Mouse (Mus musculus) CD4-positive, CD25-positive, alpha-beta regulatory T cell (primary cell): ENCODE data around the gene Wnt10b. TPM values are rescaled to one million over a fixed set of nuclear protein-coding genes. Genes with fewer than 3 reads are reported as not detected.

Experiments
- polyA plus RNA-seq: library from polyadenylated mRNA; unstranded; fragments of 100-300 nt; shearing (Covaris generic); gene quantifications from one replicate; pipeline ENCODE4 v1.2.1, GENCODE M21; 2017

The Wnt10b gene
- polyA plus RNA-seq, result 0.20 TPM

DNA sequence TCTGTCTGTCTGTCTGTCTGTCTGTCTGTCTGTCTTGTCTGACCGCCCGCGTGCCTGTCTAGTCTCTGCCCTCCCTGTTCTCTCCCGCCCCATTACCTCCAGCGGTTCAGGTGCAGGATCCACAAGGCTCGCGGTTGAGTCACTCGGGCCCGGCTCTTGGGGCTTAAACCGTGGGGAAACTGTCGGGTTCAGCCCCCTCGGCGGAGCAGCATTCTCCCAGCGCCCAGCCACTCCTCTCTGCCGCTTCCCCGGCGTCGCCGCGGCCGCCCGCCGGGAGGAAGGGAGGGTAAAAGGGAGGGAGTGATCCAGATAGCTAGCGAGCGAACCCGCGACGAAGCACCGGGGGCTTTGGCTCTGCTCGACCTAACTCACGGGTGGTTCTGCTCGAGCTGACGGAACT is at the start of gene Wnt10b:
TSS of gene Wnt10b (minus strand) at position 389 of the 400 bp plus-strand sequence.

GRCm38 (mm10) chr15:98809390-98809789 is 31.4 kb upstream of the Wnt10b start, which contains the start of gene Ddn:
Gene Ddn (minus strand): TSS chr15:98809490.

GRCm38 (mm10) chr15:98789661-98790535 is 11.9 kb upstream of the Wnt10b start, which contains the start of gene Wnt1:
Gene Wnt1 (plus strand): TSS chr15:98789857.

DNA sequence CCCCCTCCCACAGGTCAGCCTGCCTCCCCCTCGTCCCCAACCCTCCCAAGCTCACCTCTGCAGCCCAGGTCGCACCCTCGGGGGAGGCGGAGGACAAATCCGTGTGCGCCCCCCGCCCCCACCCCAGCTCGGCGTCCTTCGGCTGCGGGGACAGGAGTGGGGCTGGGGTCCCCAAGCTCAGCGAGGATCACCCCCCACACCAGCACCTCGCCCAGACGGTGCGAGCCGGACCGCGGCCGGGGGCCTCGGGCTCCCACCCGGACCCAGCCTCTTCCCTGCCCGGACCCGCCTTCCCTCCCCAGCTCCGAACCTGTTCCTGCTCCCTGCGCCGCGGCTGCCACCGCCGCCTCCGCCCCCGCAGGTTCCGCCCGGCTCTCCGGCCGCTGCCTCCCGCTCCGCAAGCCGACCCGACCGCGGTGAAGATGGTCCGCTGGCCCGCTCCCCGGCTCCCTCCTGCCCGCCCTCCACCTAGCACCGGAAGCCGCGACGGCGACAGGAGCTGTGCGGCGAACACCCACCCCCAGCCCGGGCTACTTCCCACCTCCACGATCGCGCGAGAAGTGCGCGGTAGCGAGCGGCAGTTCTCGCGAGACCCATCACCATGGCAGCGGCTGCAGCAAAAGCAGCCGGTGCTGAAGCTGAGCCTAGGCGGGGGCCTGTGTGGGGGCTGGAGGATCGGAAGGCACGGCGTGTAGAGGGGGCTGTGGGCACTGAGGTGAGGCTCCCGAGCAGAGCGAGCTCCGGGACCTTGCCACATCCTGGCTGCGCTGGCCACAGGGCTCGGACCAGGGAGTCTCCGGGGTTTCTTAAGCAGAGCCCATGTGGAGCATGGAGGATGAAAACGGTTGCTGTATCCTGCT is 15.1 kb downstream of the Wnt10b start, which contains the start of gene Arf3:
TSS of gene Arf3 (minus strand) at position 545 of the 860 bp plus-strand sequence.

DNA sequence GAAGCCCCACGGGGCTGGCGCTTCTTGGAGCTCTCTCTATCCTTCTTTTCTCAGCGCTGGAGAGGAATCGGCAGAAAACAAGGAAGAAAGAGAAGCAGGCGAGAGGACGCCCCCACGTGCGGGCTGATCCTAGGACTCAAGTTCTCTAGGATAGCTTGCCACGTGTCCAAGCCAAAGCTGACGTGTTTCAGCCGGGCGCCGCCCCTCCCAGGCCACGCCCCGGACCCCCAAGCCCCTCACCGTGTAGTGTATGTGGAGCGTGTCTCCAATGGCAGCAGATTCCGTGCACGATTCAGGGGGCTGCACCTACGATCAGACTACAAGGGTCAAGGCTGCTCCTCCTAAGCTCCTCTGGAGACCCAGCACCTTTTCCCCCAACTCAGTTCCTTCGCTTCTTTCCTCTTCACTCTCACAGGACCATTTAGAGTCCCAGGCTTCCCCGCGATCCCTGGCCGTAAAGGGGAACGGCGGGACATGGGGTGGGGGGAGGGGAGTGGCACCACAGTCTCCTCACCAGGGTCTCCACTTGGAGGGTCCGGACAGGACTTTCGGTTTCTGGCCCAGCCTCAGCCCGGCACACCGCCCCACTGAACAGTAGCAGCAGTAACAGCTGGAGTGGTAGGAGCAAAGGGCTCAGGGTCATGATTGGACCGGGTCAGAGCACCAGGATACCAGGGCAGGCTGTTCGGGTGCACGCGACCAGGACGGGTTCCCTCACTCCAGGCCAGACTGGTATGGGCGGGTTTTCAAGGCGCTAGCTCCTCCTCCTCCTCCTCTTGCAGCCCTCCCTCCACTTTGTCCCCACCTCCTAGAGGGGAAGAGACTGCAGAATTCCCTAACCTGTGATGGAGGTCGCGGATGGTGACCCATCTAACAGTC is 50.3 kb downstream of the Wnt10b start, which contains the start of gene Fkbp11:
TSS of gene Fkbp11 (minus strand) at position 756 of the 879 bp plus-strand sequence.

Other genes starting within 250 kb of the Wnt10b start
- 113 TPM for gene Kansl2, start 243.9 kb downstream of the Wnt10b start, polyA plus RNA-seq
- 64.4 TPM for gene Ccnt1, start 207.2 kb downstream of the Wnt10b start, polyA plus RNA-seq
- not detected for gene 4930415O20Rik, start 207.1 kb downstream of the Wnt10b start, polyA plus RNA-seq
- 5.2 TPM for gene Adcy6, start 168.1 kb downstream of the Wnt10b start, polyA plus RNA-seq
- 0.71 TPM for gene Cacnb3, start 147.3 kb downstream of the Wnt10b start, polyA plus RNA-seq
- gene Ddx23, start 115.3 kb downstream of the Wnt10b start, polyA plus RNA-seq, result 21.9 TPM
- 0.87 TPM for gene Rnd1, start 100.7 kb downstream of the Wnt10b start, polyA plus RNA-seq
- not detected for gene Ccdc65, start 69.9 kb downstream of the Wnt10b start, polyA plus RNA-seq
- gene Fkbp11, start 50.0 kb downstream of the Wnt10b start, polyA plus RNA-seq, result 0.74 TPM
- gene Arf3, start 14.9 kb downstream of the Wnt10b start, polyA plus RNA-seq, result 148 TPM
- not detected for gene Wnt1, start 11.7 kb upstream of the Wnt10b start, polyA plus RNA-seq
- gene Ddn, start 31.3 kb upstream of the Wnt10b start, polyA plus RNA-seq, result not detected
- 129 TPM for gene Prkag1, start 53.4 kb upstream of the Wnt10b start, polyA plus RNA-seq
- 31.2 TPM for gene Kmt2d, start 93.1 kb upstream of the Wnt10b start, polyA plus RNA-seq
- 17.2 TPM for gene Rhebl1, start 116.4 kb upstream of the Wnt10b start, polyA plus RNA-seq
- gene Dhh, start 120.4 kb upstream of the Wnt10b start, polyA plus RNA-seq, result not detected
- 70.7 TPM for gene Lmbr1l, start 140.1 kb upstream of the Wnt10b start, polyA plus RNA-seq
- gene Tuba1b, start 156.4 kb upstream of the Wnt10b start, polyA plus RNA-seq, result 434 TPM
- gene Gm49450, start 175.4 kb upstream of the Wnt10b start, polyA plus RNA-seq, result not detected
- 182 TPM for gene Tuba1a, start 175.6 kb upstream of the Wnt10b start, polyA plus RNA-seq